Mouse (Mus musculus): ENCODE results near the gene Bet1l. TPM values are rescaled to one million over a fixed set of nuclear protein-coding genes. Genes with fewer than 3 reads are reported as not detected.

The Bet1l gene
- polyA plus RNA-seq, 1 experiment from 2014 or later = 20.1 TPM

GRCm38 (mm10) chr7:140828171-140828881 is 29.1 kb downstream of the Bet1l start:
- Histone ChIP-seq H3K4me2 (no peak overlapping the region), H3K36me3 (no peaks in the 10 kb centered on the region), H3K27ac (no peak overlapping the region), H3K9me3 (replicated peaks) (no peaks in the 10 kb centered on the region), H3K4me1 (replicated peaks) (0 out of 2 replicates have a peak, but pooled peaks cover 7% of the 10 kb centered on the region), H3K9ac (no peak overlapping the region), H3K27me3 (peaks cover 14% of the 10 kb centered on the region; the same call in 1 of the 2 replicates), H3K4me3 (replicated peaks) (no peak overlapping the region)
- WGBS (ENCODE audit: insufficient replicate concordance) = 24% methylated on average over 8 of the region's 8 CpGs
- ATAC-seq (ENCODE audit: low read depth) (no peak), DNase-seq (no peak)

- Histone ChIP-seq H3K36me3 (no peaks in the 10 kb centered on the region), H3K27ac (no peak overlapping the region), H3K27me3 (peaks cover 9% of the 10 kb centered on the region; the same call in 1 of the 2 replicates), H3K4me2 (no peak overlapping the region), H3K9me3 (replicated peaks) (no peaks in the 10 kb centered on the region), H3K9ac (no peak overlapping the region), H3K4me3 (replicated peaks) (no peak overlapping the region), H3K4me1 (replicated peaks) (peaks cover 10% of the 10 kb centered on the region)
- 59% methylated on average over 4 of the region's 4 CpGs for WGBS (ENCODE audit: insufficient replicate concordance)
- DNase-seq = no peak
- no peak for ATAC-seq (ENCODE audit: low read depth)
Observed at GRCm38 (mm10) chr7:140822731-140823130, 34.6 kb downstream of the Bet1l start.

- DNase-seq = peak; percentile 10
- peak within 1 kb of the TSS; percentile 57 for H3K9ac ChIP-seq
Observed at GRCm38 (mm10) chr7:140821653-140822329, 35.6 kb downstream of the Bet1l start, which contains the start of gene Zfp941. TSS of gene Zfp941 (minus strand) at chr7:140822178.

GRCm38 (mm10) chr7:140821305-140821652 is 36.1 kb downstream of the Bet1l start:
- H3K4me2 ChIP-seq = peak overlapping the region; percentile 71
- H3K9me3 ChIP-seq (replicated peaks) = no peaks in the 10 kb centered on the region
- H3K27ac ChIP-seq = no peak overlapping the region
- ATAC-seq (ENCODE audit: low read depth) (no peak), DNase-seq (no peak)
- no peaks in the 10 kb centered on the region for H3K36me3 ChIP-seq
- H3K27me3 ChIP-seq = peaks cover 9% of the 10 kb centered on the region; the same call in 1 of the 2 replicates
- H3K4me1 ChIP-seq (replicated peaks) = peaks cover 10% of the 10 kb centered on the region
- peak overlapping the region; percentile 52 for H3K4me3 ChIP-seq (replicated peaks)
- H3K9ac ChIP-seq = no peak overlapping the region
- WGBS (ENCODE audit: insufficient replicate concordance) = 57% methylated on average over 5 of the region's 5 CpGs

More at GRCm38 (mm10) chr7:140821653-140822329, 35.6 kb downstream of the Bet1l start, which contains the start of gene Zfp941:
- Histone ChIP-seq H3K27ac (no peak within 1 kb of the TSS), H3K4me1 (replicated peaks) (peaks cover 10% of the 10 kb centered on the region), H3K4me3 (replicated peaks) (peak within 1 kb of the TSS; percentile 52), H3K36me3 (no peaks in the 10 kb centered on the region), H3K4me2 (peak within 1 kb of the TSS; percentile 71), H3K9me3 (replicated peaks) (no peaks in the 10 kb centered on the region), H3K27me3 (peaks cover 9% of the 10 kb centered on the region; the same call in 1 of the 2 replicates)
- 3% methylated on average over 21 of the region's 21 CpGs for WGBS (ENCODE audit: insufficient replicate concordance)
- ATAC-seq (ENCODE audit: low read depth) = peak; percentile 74

- H3K4me1 ChIP-seq (replicated peaks) = peaks cover 10% of the 10 kb centered on the region
- H3K9ac ChIP-seq = no peak overlapping the region
- H3K4me2 ChIP-seq = no peak overlapping the region
- H3K4me3 ChIP-seq (replicated peaks) = no peak overlapping the region
- no peaks in the 10 kb centered on the region for H3K36me3 ChIP-seq
- ATAC-seq (ENCODE audit: low read depth) (no peak), DNase-seq (no peak)
- H3K27ac ChIP-seq = no peak overlapping the region
- 58% methylated on average over 4 of the region's 4 CpGs for WGBS (ENCODE audit: insufficient replicate concordance)
- no peaks in the 10 kb centered on the region for H3K9me3 ChIP-seq (replicated peaks)
- 0 out of 2 replicates have a peak, but pooled peaks cover 2% of the 10 kb centered on the region for H3K27me3 ChIP-seq
Observed at GRCm38 (mm10) chr7:140820173-140820572, 37.2 kb downstream of the Bet1l start.

GRCm38 (mm10) chr7:140812850-140813249 is 44.5 kb downstream of the Bet1l start:
- DNase-seq (no peak), ATAC-seq (ENCODE audit: low read depth) (no peak)
- no peaks in the 10 kb centered on the region for H3K27me3 ChIP-seq
- no peak overlapping the region for H3K4me2 ChIP-seq
- H3K4me1 ChIP-seq (replicated peaks) = no peaks in the 10 kb centered on the region
- no peak overlapping the region for H3K4me3 ChIP-seq (replicated peaks)
- H3K9ac ChIP-seq = no peak overlapping the region
- no peaks in the 10 kb centered on the region for H3K9me3 ChIP-seq (replicated peaks)
- 77% methylated on average over 12 of the region's 12 CpGs for WGBS (ENCODE audit: insufficient replicate concordance)
- no peaks in the 10 kb centered on the region for H3K36me3 ChIP-seq
- no peak overlapping the region for H3K27ac ChIP-seq

- Histone ChIP-seq H3K4me2 (no peak overlapping the region), H3K9ac (no peak overlapping the region), H3K9me3 (replicated peaks) (no peaks in the 10 kb centered on the region), H3K27me3 (no peaks in the 10 kb centered on the region), H3K4me1 (replicated peaks) (no peaks in the 10 kb centered on the region), H3K27ac (no peak overlapping the region), H3K4me3 (replicated peaks) (no peak overlapping the region), H3K36me3 (no peaks in the 10 kb centered on the region)
- no peak for ATAC-seq (ENCODE audit: low read depth)
- DNase-seq = no peak
- WGBS (ENCODE audit: insufficient replicate concordance) = 75% methylated on average over 13 of the region's 13 CpGs
Observed at GRCm38 (mm10) chr7:140811714-140812113, 45.7 kb downstream of the Bet1l start.

- Histone ChIP-seq H3K9ac (no peak overlapping the region), H3K27me3 (no peaks in the 10 kb centered on the region), H3K36me3 (no peaks in the 10 kb centered on the region), H3K4me3 (replicated peaks) (no peak overlapping the region), H3K9me3 (replicated peaks) (no peaks in the 10 kb centered on the region), H3K4me2 (no peak overlapping the region), H3K27ac (no peak overlapping the region), H3K4me1 (replicated peaks) (no peaks in the 10 kb centered on the region)
- no peak for ATAC-seq (ENCODE audit: low read depth)
- 75% methylated on average over 6 of the region's 6 CpGs for WGBS (ENCODE audit: insufficient replicate concordance)
- no peak for DNase-seq
Observed at GRCm38 (mm10) chr7:140810496-140810895, 46.9 kb downstream of the Bet1l start.

- peak; percentile 67 for ATAC-seq (ENCODE audit: low read depth)
- H3K4me1 ChIP-seq (replicated peaks) = no peaks in the 10 kb centered on the region
- DNase-seq = no peak
- no peaks in the 10 kb centered on the region for H3K27me3 ChIP-seq
- H3K4me2 ChIP-seq = no peak overlapping the region
- no peak overlapping the region for H3K4me3 ChIP-seq (replicated peaks)
- WGBS (ENCODE audit: insufficient replicate concordance) = 10% methylated on average over 1 of the region's 1 CpGs
- no peak overlapping the region for H3K27ac ChIP-seq
- H3K9me3 ChIP-seq (replicated peaks) = no peaks in the 10 kb centered on the region
- no peak overlapping the region for H3K9ac ChIP-seq
- H3K36me3 ChIP-seq = no peaks in the 10 kb centered on the region
Observed at GRCm38 (mm10) chr7:140805704-140806103, 51.7 kb downstream of the Bet1l start.
